Mouse (Mus musculus) forebrain, embryonic 14.5 days (tissue): Measurements from ENCODE around the gene Cirbp. TPM values are rescaled to one million over a fixed set of nuclear protein-coding genes. Genes with fewer than 3 reads are reported as not detected.

ENCODE experiments used
- ATAC-seq: fragments of 200-750 bp; cut with Nextera tagmentation; 2 replicates; pipeline ENCODE4 v1.8.0; 2017; ENCODE audit warnings: mild to moderate bottlenecking, moderate library complexity
- DNase-seq: peaks from one replicate; pipeline ENCODE4 v3.0.0-alpha.2; 2015; ENCODE audit warnings: low spot score
- H3K27ac ChIP-seq: fragments of 300-500 bp; sonication (generic); 2 replicates; pipeline ENCODE4 v1.5.1; 2014; ENCODE audit warnings: low read depth, mild to moderate bottlenecking, control low read depth, low read length, moderate library complexity
- H3K27me3 ChIP-seq: fragments of 300-500 bp; sonication (generic); replicated peaks from 2 replicates; pipeline ENCODE4 v1.6.1; 2014; ENCODE audit warnings: low read length, control low read depth, mixed read lengths; ENCODE audit not compliant: control insufficient read depth, insufficient read depth
- H3K36me3 ChIP-seq: fragments of 300-500 bp; sonication (generic); 2 replicates; pipeline ENCODE4 v1.6.1; 2014; ENCODE audit warnings: low read length, control low read depth; ENCODE audit not compliant: control insufficient read depth, insufficient read depth
- H3K4me1 ChIP-seq: fragments of 300-500 bp; sonication (generic); 2 replicates; pipeline ENCODE4 v1.6.1; 2014; ENCODE audit warnings: antibody characterized with exemption, low read length, control low read depth; ENCODE audit not compliant: control insufficient read depth, insufficient read depth
- H3K4me2 ChIP-seq: fragments of 300-500 bp; sonication (generic); 2 replicates; pipeline ENCODE4 v1.6.1; 2014; ENCODE audit warnings: mild to moderate bottlenecking, control low read depth, low read length
- H3K4me3 ChIP-seq: fragments of 300-500 bp; sonication (generic); 2 replicates; pipeline ENCODE4 v1.5.1; 2014; ENCODE audit warnings: low read depth, low read length, control low read depth
- H3K9ac ChIP-seq: fragments of 300-500 bp; sonication (generic); 2 replicates; pipeline ENCODE4 v1.6.1; 2014; ENCODE audit warnings: mild to moderate bottlenecking, low read length, control low read depth, moderate library complexity
- H3K9me3 ChIP-seq: fragments of 300-500 bp; sonication (generic); replicated peaks from 2 replicates; pipeline ENCODE4 v1.6.1; 2016; ENCODE audit warnings: low read length, control low read depth, mixed read lengths; ENCODE audit not compliant: control insufficient read depth
- WGBS: fragments of 180-500 bp; shearing (Covaris S2); extraction: QIAGEN DNeasy Blood & Tissue Kit; methylation state at CpG from one replicate; pipeline ENCODE4 v1.1.7; 2014; 5-methylcytosine and 5-hydroxymethylcytosine counted together
- polyA plus RNA-seq: library from polyadenylated mRNA; unstranded; fragments of >200 nt; fragmentation: Nextera tagmentation; extraction: Ambion mirVana; gene quantifications from 2 replicates; pipeline ENCODE4 v1.2.1, GENCODE M21; 2014

Cirbp gene
- polyA plus RNA-seq, 1 experiment from 2014 or later = 266 TPM

DNA sequence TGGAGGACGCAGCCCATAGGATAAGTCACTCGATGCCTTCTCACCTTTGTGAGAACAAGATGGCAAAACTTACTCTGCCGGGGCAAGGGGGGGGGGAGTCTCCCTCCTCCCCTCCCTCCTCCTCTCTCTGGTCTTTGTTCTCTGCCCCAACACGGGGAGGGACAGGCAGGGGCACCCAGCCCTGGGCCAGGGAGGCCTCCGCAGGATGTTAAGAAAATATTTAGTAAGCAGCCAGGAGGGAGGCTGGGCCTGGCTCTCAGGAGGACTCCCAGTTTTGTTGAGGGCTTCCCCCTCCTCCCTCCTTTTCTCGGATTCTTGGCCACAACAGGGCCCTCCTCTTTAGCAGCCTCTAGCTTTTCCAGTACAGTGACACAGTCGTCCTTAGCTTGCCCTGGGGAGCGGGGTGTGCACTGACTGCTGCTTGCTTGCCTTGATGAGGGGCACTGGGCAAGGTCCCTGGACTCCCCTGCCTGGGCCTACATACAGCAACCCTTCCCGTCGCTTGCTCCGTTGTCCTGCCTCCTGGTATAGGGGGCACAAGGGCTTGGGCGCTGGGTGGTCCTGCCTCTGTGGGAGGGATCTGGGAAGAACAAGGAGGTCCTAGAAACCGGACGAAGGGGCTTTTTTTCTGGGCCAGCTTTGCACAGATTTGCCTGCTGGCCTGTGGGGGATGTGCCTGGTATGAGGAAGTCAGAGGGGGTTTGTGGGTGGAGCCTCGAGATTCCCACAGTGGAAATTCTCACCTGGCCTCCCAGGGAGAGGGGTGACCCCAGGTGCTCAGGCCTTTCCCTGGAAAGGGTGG, 13.5 kb upstream of the Cirbp start:
- peaks cover 17% of the 10 kb centered on the region for H3K4me1 ChIP-seq
- H3K36me3 ChIP-seq = peaks cover 67% of the 10 kb centered on the region
- peak overlapping the region; percentile 100 for H3K9ac ChIP-seq
- H3K4me3 ChIP-seq = peak overlapping the region; percentile 100
- H3K27ac ChIP-seq = peak overlapping the region; percentile 100
- peak overlapping the region; percentile 95 for H3K4me2 ChIP-seq
- no peak for DNase-seq
- no peaks in the 10 kb centered on the region for H3K9me3 ChIP-seq
- 2% methylated on average over 15 of the region's 15 CpGs for WGBS
- ATAC-seq = no peak
- H3K27me3 ChIP-seq = no peaks in the 10 kb centered on the region

DNA sequence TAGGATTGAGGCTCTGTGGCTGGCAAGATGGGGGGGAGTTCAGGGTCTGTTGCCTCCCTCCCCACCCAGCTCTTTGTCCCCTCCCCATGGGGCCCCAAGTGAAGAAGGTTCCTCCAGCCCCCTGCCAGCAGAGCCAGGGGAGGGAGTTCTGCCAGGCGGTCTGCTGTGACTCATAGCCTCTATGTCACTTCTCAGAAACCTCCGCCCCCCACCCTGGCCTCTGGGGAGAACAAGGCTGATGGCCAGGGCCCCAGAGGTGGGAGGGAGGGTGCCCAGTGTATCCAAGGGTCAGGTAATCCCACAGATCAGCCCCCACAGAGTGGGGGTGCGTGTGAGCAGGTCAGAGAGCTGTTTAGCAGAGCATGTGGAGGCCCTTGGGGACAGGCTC, 12.9 kb upstream of the Cirbp start:
- H3K4me1 ChIP-seq = peaks cover 17% of the 10 kb centered on the region
- H3K4me2 ChIP-seq = peak overlapping the region; percentile 95
- ATAC-seq (no peak), DNase-seq (no peak)
- 46% methylated on average over 3 of the region's 3 CpGs for WGBS
- H3K36me3 ChIP-seq = peaks cover 72% of the 10 kb centered on the region
- no peaks in the 10 kb centered on the region for H3K27me3 ChIP-seq
- H3K4me3 ChIP-seq = peak overlapping the region; percentile 100
- peak overlapping the region; percentile 100 for H3K9ac ChIP-seq
- H3K27ac ChIP-seq = peak overlapping the region; percentile 100; the same call in 1 of the 2 replicates
- no peaks in the 10 kb centered on the region for H3K9me3 ChIP-seq

DNA sequence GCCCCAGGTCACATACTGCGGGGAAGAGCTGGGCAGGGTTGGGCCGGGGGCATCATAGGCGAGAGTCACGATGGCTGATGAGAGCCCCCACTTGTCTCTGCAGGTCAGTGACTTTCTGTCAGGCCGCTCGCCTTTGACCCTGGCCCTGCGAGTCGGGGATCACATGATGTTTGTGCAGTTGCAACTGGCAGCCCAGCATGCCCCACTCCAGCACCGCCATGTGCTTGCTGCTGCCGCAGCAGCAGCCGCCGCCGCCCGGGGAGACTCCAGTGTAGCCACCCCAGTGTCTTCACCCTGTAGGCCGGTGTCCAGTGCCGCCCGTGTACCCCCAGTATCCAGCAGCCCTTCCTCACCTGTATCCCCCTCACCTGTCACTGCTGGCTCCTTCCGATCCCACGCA, 12.1 kb upstream of the Cirbp start:
- Histone ChIP-seq H3K4me3 (0 out of 2 replicates have a peak overlapping the region, but pooled peaks have one; percentile 100), H3K9me3 (no peaks in the 10 kb centered on the region)
- whole genome bisulfite sequencing = 86% methylated on average over 19 of the region's 19 CpGs

DNA sequence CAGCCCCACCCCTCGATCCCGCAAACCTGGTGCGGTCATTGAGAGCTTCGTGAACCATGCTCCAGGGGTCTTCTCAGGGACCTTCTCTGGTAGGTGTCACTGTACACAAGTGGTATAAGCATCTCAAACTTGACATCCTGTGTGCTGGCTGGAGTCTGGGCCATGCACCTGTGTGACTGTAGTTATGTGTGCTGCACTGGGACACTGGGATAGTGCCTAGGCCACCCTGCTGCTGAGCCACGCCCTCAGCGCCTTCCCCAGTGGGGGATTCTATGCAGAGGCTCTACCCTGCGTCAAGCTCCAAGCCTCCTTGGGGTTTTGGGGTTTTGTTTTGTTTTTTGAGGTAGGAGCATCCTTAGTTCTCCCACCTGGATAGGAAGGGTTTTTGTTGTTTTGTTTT, 11.4 kb upstream of the Cirbp start:
- WGBS = 79% methylated on average over 7 of the region's 7 CpGs
- H3K4me3 ChIP-seq = no peak overlapping the region
- H3K27me3 ChIP-seq = no peaks in the 10 kb centered on the region
- H3K9me3 ChIP-seq = no peaks in the 10 kb centered on the region
- H3K27ac ChIP-seq = no peak overlapping the region
- ATAC-seq = no peak
- no peak for DNase-seq
- H3K4me2 ChIP-seq = 0 out of 2 replicates have a peak overlapping the region, but pooled peaks have one; percentile 9
- H3K36me3 ChIP-seq = peaks cover 81% of the 10 kb centered on the region
- no peak overlapping the region for H3K9ac ChIP-seq
- peaks cover 23% of the 10 kb centered on the region for H3K4me1 ChIP-seq

More for the DNA sequence above, 12.1 kb upstream of the Cirbp start:
- H3K36me3 ChIP-seq = peaks cover 80% of the 10 kb centered on the region
- H3K4me2 ChIP-seq = peak overlapping the region; percentile 95
- peaks cover 21% of the 10 kb centered on the region for H3K4me1 ChIP-seq
- DNase-seq = no peak
- H3K9ac ChIP-seq = peak overlapping the region; percentile 100
- no peaks in the 10 kb centered on the region for H3K27me3 ChIP-seq
- H3K27ac ChIP-seq = peak overlapping the region; percentile 44
- no peak for ATAC-seq

DNA sequence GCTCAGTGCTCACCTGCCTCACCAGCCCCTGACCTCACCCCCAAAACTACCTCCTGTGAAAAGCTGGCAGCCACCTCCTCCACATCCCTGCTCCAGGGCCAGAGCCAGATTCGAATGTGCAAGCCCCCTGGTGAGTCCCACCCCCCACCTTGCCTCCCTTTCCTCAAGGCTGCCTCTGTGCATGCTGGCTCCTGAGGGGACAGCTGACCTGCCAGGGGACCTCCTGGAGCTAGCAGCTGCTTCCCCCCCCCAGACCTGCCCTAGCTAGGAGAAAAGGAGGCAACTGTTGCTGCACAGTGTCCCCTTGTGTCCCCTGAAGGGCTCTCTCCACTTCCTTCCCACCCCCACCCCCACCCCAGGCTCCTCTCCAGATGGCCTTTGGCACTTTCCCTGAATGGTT, 10.5 kb upstream of the Cirbp start:
- H3K9ac ChIP-seq = no peak overlapping the region; the same call in 1 of the 2 replicates
- DNase-seq (no peak), ATAC-seq (no peak)
- H3K27ac ChIP-seq = peak overlapping the region; percentile 33; the same call in 1 of the 2 replicates
- peaks cover 77% of the 10 kb centered on the region for H3K36me3 ChIP-seq
- 53% methylated on average over 1 of the region's 1 CpGs for WGBS
- H3K27me3 ChIP-seq = no peaks in the 10 kb centered on the region
- H3K4me2 ChIP-seq = 0 out of 2 replicates have a peak overlapping the region, but pooled peaks have one; percentile 9
- H3K9me3 ChIP-seq = no peaks in the 10 kb centered on the region
- peaks cover 24% of the 10 kb centered on the region for H3K4me1 ChIP-seq
- H3K4me3 ChIP-seq = no peak overlapping the region

DNA sequence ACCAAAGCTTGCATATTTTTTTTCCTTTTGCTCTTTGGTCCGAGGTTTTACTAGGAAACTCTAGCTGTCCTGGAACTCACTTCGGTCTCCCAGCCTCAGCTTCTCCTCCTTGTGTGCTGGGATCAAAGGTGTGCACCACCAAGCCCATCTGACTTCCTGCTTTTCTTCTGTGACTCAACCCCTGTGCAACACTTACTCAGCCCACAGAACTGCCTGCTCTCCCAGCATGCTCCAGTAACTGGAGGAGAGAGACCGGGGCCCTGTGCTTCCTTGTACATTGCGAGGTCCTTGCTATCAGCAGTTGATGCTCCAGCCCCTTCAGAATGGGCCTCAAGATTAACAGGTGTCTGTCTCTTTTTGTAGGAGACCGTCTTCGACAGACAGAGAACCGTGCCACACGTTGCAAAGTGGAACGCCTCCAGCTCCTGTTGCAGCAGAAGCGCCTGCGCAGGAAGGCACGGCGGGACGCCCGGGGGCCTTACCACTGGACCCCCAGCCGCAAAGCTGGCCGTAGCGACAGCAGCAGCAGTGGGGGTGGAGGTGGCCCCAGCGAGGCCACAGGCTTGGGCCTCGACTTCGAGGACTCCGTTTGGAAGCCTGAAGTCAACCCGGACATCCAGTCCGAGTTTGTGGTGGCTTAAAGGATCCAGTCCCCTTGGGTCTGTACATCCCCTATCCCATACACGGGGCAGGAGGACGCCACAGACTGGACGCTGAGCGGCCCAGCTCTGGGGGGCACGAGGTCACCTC, 9.6 kb upstream of the Cirbp start:
- ATAC-seq (no peak), DNase-seq (no peak)
- no peaks in the 10 kb centered on the region for H3K27me3 ChIP-seq
- H3K27ac ChIP-seq = peak overlapping the region; percentile 87
- no peaks in the 10 kb centered on the region for H3K9me3 ChIP-seq
- peaks cover 31% of the 10 kb centered on the region for H3K4me1 ChIP-seq
- H3K9ac ChIP-seq = peak overlapping the region; percentile 41; the same call in 1 of the 2 replicates
- 83% methylated on average over 29 of the region's 29 CpGs for WGBS
- no peak overlapping the region for H3K4me3 ChIP-seq
- H3K36me3 ChIP-seq = peaks cover 74% of the 10 kb centered on the region
- H3K4me2 ChIP-seq = no peak overlapping the region

DNA sequence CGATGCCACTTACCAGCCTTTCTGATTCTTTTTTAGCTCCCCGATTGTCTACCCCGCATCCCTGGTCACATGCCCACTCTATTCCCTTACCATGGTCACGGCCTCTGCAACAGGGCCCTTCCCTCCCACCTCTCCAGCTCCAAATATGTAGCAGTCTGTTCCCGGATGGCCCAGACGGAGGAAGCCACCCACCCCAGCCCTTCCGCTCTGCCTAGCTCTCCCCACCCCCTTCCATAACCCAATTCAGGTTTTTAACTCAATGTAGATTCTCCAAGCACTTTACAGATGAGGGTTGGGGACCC, 9.1 kb upstream of the Cirbp start:
- peak overlapping the region; percentile 41; the same call in 1 of the 2 replicates for H3K9ac ChIP-seq
- no peak overlapping the region for H3K4me3 ChIP-seq

DNA sequence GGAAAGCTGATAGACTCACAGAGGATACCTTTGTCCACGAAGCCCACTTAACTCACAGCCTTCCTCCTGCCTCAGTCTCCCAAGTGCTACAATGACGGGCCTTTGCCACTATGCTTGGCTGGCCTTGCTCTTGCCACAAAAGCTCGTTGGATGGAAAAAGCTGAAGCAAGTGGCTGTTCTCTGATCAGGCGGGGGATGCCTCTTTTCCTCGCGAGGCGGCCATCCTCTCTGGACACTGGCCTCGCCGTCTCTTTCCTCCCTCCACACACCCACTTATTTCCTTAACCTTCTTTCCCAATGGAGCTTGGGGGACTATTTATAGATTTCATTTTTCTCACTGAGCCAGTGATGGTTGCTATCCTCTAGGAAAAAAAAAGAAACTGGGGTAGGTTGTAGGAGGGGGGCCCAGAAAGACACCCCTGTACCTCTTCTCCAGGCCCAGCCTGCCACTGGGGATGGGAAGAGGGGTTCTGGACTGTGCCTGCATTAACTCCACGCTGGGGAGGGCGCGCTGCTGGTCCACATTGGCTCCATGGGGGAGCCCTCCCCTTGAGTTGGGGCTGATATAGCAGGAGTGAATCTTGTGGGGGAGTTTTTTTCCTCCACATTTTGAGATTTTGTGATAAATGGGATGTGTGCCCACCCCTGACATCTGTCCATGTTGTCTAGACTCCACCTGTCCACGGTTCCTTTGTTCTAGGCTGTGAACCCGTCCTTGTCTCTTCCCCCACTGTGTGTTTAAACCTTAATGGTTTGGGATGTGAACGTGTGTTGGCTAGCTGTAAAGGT, 8.4 kb upstream of the Cirbp start:
- Histone ChIP-seq H3K4me1 (peaks cover 31% of the 10 kb centered on the region), H3K27ac (peak overlapping the region; percentile 87), H3K27me3 (no peaks in the 10 kb centered on the region), H3K9ac (peak overlapping the region; percentile 41; the same call in 1 of the 2 replicates), H3K4me2 (no peak overlapping the region), H3K36me3 (peaks cover 63% of the 10 kb centered on the region), H3K4me3 (no peak overlapping the region), H3K9me3 (no peaks in the 10 kb centered on the region)
- DNase-seq (no peak), ATAC-seq (no peak)
- 55% methylated on average over 15 of the region's 15 CpGs for WGBS

More for the DNA sequence above, 9.1 kb upstream of the Cirbp start:
- 59% methylated on average over 7 of the region's 7 CpGs for WGBS
- no peaks in the 10 kb centered on the region for H3K9me3 ChIP-seq
- peak overlapping the region; percentile 87 for H3K27ac ChIP-seq
- no peak for ATAC-seq
- DNase-seq = no peak
- H3K4me2 ChIP-seq = no peak overlapping the region
- peaks cover 31% of the 10 kb centered on the region for H3K4me1 ChIP-seq
- peaks cover 69% of the 10 kb centered on the region for H3K36me3 ChIP-seq
- H3K27me3 ChIP-seq = no peaks in the 10 kb centered on the region
